Mouse (Mus musculus): ENCODE data around the gene Fbxw9. TPM values are rescaled to one million over a fixed set of nuclear protein-coding genes. Genes with fewer than 3 reads are reported as not detected.

Fbxw9 gene
- polyA plus RNA-seq, 1 experiment: 29.3 TPM

DNA sequence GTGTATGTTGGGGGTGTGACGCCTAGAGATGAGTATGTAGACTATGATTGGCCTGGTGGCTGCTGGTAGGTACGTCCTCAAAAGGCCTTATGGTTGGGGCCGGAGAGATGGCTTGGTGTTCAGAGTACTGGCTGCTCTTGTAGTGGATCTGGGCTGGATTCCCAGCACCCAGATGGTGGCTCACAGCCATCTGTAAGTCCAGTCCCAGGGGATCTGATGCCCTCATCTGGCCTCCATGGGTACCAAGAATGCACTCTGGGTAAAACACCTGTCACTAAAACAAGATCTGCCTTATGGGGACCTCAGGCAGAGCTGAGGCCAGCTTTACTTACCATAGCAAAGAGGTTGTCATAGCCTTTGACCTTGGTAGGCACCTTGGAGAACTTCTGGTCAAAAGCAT lies 36.0 kb upstream of the Fbxw9 start:
- Histone ChIP-seq H3K27me3 (ENCODE audit: control insufficient read depth, insufficient read depth, low read length) (no peaks in the 10 kb centered on the region), H3K4me3 (replicated peaks; ENCODE audit: insufficient read depth, low read depth, low read length) (peak overlapping the region; percentile 97), H3K27ac (ENCODE audit: insufficient read depth, low read length) (no peak overlapping the region), H3K4me1 (ENCODE audit: control insufficient read depth, insufficient read depth, low read length) (peaks cover 17% of the 10 kb centered on the region)
- TF ChIP-seq POLR2A (IDR thresholded peaks at IDR 0.05; ENCODE audit: borderline replicate concordance, insufficient read depth, low read length): no peak
- no peak for DNase-seq
- 52% methylated on average over 3 of the region's 3 CpGs for WGBS

DNA sequence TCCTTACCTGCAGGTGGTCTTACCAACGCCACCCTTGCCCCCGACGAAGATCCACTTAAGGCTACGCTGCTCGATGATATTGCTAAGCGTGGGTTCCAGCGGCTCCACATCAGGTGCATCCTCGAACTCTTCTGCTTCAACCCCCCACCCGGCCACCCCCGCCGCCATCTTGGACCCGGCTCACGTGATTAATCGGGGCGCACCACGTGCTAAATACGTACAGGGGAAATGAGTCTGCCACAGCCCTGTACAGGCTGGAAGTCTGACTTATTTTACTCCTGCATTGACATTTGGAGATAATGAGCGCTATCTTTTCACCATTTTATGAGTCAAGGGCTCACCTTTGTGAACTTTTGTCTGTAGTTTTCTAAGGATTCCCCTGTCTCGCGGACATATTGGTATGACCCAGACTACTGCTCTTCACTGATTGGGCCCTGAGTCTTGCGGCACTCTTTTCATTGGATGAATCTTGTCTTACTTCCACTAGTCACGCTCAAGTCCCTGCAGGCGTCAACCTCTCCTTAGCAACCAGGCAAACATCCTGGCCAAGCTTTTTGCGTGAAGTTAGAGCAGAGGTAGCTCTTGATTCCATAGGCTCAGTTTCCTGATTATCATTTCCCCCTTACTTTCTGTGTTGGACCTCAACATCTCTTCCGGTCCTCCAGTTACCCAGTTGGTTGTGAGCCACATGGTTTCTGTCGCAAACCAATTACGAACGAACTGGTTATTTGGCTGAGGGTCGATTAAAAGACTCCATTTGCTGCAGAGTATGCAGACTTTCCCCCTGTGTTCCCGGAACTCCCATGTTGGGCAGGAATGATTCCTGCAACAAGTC lies 34.5 kb upstream of the Fbxw9 start, which contains the start of gene Asna1:
Gene Asna1, minus strand, starts transcription at position 184 of the 835 bp plus-strand sequence.
- H3K4me1 ChIP-seq (ENCODE audit: control insufficient read depth, insufficient read depth, low read length): peaks cover 22% of the 10 kb centered on the region
- TF ChIP-seq CTCF (IDR thresholded peaks at IDR 0.05; ENCODE audit: borderline replicate concordance, insufficient read depth, low read depth, low read length) (no peak), POLR2A (IDR thresholded peaks at IDR 0.05; ENCODE audit: borderline replicate concordance, insufficient read depth, low read length) (peak; percentile 62; the same call in 1 of the 2 replicates)
- peak within 1 kb of the TSS; percentile 55; the same call in 1 of the 2 replicates for H3K27ac ChIP-seq (ENCODE audit: insufficient read depth, low read length)
- 3% methylated on average over 30 of the region's 30 CpGs for WGBS
- no peaks in the 10 kb centered on the region for H3K27me3 ChIP-seq (ENCODE audit: control insufficient read depth, insufficient read depth, low read length)
- peak; percentile 85 to 90 for DNase-seq
- H3K4me3 ChIP-seq (replicated peaks; ENCODE audit: insufficient read depth, low read depth, low read length): peak within 1 kb of the TSS; percentile 97

DNA sequence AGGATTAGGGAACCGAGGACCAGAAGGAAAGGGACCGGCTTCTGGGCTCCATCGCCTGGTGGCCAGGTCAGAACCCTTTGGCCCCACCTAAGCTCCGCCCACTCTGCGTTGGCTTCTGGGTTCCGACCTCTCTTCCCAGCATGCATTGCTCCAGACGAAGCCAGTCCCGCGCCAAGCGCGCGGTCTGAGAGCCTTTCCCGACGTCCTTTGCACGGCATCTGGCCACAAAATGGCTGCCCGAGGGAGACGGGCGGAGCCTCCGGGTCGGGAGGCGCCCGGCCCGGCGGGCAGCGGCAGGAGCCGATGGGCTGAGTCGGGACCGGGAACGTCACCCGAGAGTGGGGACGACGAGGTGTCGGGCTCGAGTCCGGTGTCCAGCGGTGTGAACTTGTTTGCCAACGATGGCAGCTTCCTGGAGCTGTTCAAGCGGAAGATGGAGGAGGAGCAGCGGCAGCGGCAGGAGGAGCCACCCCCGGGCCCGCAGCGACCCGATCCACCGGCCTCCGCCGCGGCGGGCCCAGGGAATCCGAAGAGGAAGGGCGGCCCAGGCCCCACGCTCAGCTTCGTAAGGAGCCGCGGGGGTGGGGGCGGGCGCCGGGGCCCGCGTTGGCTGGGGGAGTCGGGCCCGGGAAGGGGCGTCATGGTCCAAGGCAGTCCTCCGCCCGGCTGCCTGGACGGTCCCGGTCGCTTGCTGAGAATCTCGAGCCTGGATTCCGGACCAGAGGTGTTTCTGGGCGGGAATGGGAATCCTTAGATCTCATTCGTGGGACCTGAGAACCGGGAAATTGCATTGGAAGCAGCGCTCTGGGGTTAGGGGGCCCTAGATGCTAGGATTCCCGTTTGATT lies 33.0 kb upstream of the Fbxw9 start, which contains the start of gene Trir:
Gene Trir, plus strand, starts transcription at position 154 of the 846 bp plus-strand sequence.
- peak; percentile 97 to 98 for DNase-seq
- no peaks in the 10 kb centered on the region for H3K27me3 ChIP-seq (ENCODE audit: control insufficient read depth, insufficient read depth, low read length)
- TF ChIP-seq CTCF (IDR thresholded peaks at IDR 0.05; ENCODE audit: borderline replicate concordance, insufficient read depth, low read depth, low read length): no peak
- TF ChIP-seq POLR2A (IDR thresholded peaks at IDR 0.05; ENCODE audit: borderline replicate concordance, insufficient read depth, low read length): peak; percentile 87
- H3K27ac ChIP-seq (ENCODE audit: insufficient read depth, low read length): peak within 1 kb of the TSS; percentile 85
- peak within 1 kb of the TSS; percentile 97 for H3K4me3 ChIP-seq (replicated peaks; ENCODE audit: insufficient read depth, low read depth, low read length)
- under 1% methylated on average over 75 of the region's 75 CpGs for whole genome bisulfite sequencing
- H3K4me1 ChIP-seq (ENCODE audit: control insufficient read depth, insufficient read depth, low read length): peaks cover 22% of the 10 kb centered on the region

DNA sequence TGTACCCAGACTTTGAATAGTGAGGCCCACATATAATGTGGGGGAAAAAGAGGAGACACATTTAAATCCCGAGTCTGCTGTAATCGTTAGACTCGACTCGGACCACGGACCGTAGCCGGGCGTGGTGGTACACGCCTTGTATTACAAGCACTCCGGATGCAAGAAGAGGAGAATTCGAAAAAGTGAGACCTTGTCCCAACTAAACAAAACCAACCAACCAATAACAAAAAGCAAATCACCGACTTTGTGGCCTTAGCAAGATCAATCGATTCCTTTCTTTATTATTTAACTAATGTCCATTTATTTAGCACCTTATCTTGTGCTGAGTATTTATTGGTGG lies 32.4 kb upstream of the Fbxw9 start:
- no peak for TF ChIP-seq CTCF (IDR thresholded peaks at IDR 0.05; ENCODE audit: borderline replicate concordance, insufficient read depth, low read depth, low read length)
- no peak for TF ChIP-seq POLR2A (IDR thresholded peaks at IDR 0.05; ENCODE audit: borderline replicate concordance, insufficient read depth, low read length)
- DNase-seq: no peak
- 0 out of 2 replicates have a peak overlapping the region, but pooled peaks have one; percentile 45 for H3K27ac ChIP-seq (ENCODE audit: insufficient read depth, low read length)
- peak overlapping the region; percentile 72 for H3K4me3 ChIP-seq (replicated peaks; ENCODE audit: insufficient read depth, low read depth, low read length)
- WGBS: 1% methylated on average over 13 of the region's 13 CpGs
- H3K4me1 ChIP-seq (ENCODE audit: control insufficient read depth, insufficient read depth, low read length): peaks cover 16% of the 10 kb centered on the region
- H3K27me3 ChIP-seq (ENCODE audit: control insufficient read depth, insufficient read depth, low read length): no peaks in the 10 kb centered on the region

DNA sequence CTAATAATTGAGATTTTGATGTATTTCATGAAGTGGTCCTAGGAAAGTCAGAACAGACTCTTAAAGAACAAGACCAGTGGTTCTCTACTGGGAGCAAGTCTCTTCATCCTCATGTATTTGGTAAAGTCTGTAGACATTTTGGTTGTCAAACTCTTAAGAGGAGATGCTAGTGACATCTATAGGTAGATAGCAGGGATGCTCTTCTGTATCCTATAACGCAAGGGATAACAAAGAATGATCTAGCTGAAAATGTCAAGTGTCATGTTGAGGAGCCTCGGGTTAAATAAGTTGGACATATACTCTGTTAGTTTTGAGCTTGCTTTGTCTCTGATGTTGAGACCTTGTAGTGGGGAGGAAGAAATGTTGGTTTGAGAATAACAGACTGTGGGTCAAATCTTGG lies 31.9 kb upstream of the Fbxw9 start:
- TF ChIP-seq CTCF (IDR thresholded peaks at IDR 0.05; ENCODE audit: borderline replicate concordance, insufficient read depth, low read depth, low read length) (no peak), POLR2A (IDR thresholded peaks at IDR 0.05; ENCODE audit: borderline replicate concordance, insufficient read depth, low read length) (no peak)
- Histone ChIP-seq H3K27ac (ENCODE audit: insufficient read depth, low read length) (no peak overlapping the region), H3K4me1 (ENCODE audit: control insufficient read depth, insufficient read depth, low read length) (peaks cover 16% of the 10 kb centered on the region), H3K27me3 (ENCODE audit: control insufficient read depth, insufficient read depth, low read length) (no peaks in the 10 kb centered on the region), H3K4me3 (replicated peaks; ENCODE audit: insufficient read depth, low read depth, low read length) (peak overlapping the region; percentile 72)
- DNase-seq: no peak
- WGBS: 4% methylated on average over 2 of the region's 2 CpGs

DNA sequence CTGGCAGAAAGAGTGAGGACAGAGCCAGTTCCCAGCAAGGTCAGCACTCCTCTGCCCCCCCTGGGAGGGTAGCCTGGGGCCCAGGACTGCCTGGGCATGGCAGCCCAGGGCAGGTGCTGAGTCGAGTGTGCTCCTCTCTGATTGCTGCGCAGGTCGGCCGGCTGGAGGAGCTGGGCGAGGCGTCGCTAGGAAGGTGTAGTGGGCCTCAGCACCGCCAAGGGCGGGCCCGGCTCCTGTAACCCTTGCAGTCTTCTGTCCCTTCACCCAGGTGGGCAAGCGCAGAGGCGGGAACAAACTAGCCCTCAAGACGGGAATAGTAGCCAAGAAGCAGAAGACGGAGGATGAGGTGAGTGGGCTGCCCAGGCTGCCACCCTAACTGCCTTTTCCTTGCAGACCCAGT lies 30.6 kb upstream of the Fbxw9 start:
- Histone ChIP-seq H3K27ac (ENCODE audit: insufficient read depth, low read length) (no peak overlapping the region), H3K4me3 (replicated peaks; ENCODE audit: insufficient read depth, low read depth, low read length) (no peak overlapping the region), H3K4me1 (ENCODE audit: control insufficient read depth, insufficient read depth, low read length) (peaks cover 6% of the 10 kb centered on the region), H3K27me3 (ENCODE audit: control insufficient read depth, insufficient read depth, low read length) (no peaks in the 10 kb centered on the region)
- WGBS: 81% methylated on average over 14 of the region's 14 CpGs
- TF ChIP-seq POLR2A (IDR thresholded peaks at IDR 0.05; ENCODE audit: borderline replicate concordance, insufficient read depth, low read length): no peak
- TF ChIP-seq CTCF (IDR thresholded peaks at IDR 0.05; ENCODE audit: borderline replicate concordance, insufficient read depth, low read depth, low read length): no peak
- DNase-seq: no peak

DNA sequence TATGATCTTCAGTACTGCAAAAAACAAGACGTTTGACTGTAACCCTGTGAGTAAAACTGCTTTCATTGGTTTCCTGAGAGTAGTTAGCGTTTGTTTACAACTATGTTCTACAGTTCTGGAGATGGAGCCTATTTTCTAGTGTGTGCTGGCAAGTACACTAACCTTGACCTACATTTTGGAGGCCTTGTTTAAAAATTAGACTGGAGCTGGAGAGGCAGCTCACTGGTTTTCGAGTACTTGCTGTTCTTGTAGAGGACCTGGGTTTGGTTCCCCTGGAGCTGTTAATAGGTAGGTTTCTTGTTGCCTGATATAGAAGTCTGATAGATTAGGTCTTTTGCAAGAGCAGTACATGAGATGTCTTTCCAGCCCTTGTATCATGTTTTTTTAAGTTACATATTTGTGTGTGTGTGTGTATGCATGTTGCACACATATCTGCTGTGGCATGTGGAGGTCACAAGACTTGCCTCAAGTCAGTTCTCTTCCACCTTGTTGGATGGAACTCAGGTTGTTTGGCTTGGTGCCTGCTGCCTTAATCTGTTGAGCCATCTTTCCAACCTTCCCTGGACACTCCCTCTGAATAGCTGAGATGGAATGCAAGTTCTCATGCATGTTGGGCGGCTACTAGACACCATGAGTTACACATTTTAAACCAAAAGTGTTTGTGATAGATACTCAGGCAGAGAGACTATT lies 27.1 kb upstream of the Fbxw9 start:
- DNase-seq: no peak
- Histone ChIP-seq H3K4me1 (ENCODE audit: control insufficient read depth, insufficient read depth, low read length) (peaks cover 11% of the 10 kb centered on the region), H3K27me3 (ENCODE audit: control insufficient read depth, insufficient read depth, low read length) (no peaks in the 10 kb centered on the region), H3K27ac (ENCODE audit: insufficient read depth, low read length) (no peak overlapping the region), H3K4me3 (replicated peaks; ENCODE audit: insufficient read depth, low read depth, low read length) (no peak overlapping the region)
- WGBS: 81% methylated on average over 4 of the region's 4 CpGs
- TF ChIP-seq POLR2A (IDR thresholded peaks at IDR 0.05; ENCODE audit: borderline replicate concordance, insufficient read depth, low read length) (no peak), CTCF (IDR thresholded peaks at IDR 0.05; ENCODE audit: borderline replicate concordance, insufficient read depth, low read depth, low read length) (no peak)
